7 mouse cellular contexts compared by ENCODE assay signal in the genomic region with DNA sequence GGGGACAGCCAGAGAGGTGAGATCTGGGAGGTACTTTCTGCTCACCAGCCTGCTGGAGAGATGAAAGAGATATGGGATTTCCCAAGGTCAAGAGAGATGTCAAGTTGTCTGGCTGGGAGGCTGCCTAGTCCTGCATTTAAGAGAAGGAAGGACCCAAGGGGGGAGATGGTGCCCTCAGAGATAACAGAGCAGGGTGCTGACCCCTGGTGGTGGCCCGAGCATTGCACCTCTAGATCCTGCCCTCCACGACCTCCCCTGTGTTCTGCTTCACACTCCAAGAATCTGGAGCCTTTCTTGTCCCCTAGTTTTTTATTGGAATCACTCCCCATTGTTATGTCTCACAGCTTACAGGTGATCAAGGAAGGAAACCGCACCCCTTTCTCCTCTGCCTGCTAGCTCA. TPM values are rescaled to one million over a fixed set of nuclear protein-coding genes. Genes with fewer than 3 reads are reported as not detected.
DNase-seq lines count a peak whose midpoint lies in the region; ATAC-seq and TF ChIP-seq lines count a peak whose summit lies in the region.

No protein-coding gene starts in this region.

- peak; percentile 80 for TF ChIP-seq CTCF in cerebellum, adult 2 months (IDR thresholded peaks at IDR 0.05; ENCODE audit: borderline replicate concordance, insufficient read depth, low read depth, low read length)
- TF ChIP-seq CTCF in heart, postnatal 0 days (IDR thresholded peaks at IDR 0.05; ENCODE audit: low read depth) = peak; percentile 80

- no peak overlapping the region for H3K4me3 ChIP-seq in midbrain, embryonic 11.5 days (ENCODE audit: low read depth, low read length)
- no peak overlapping the region for H3K4me3 ChIP-seq in midbrain, embryonic 16.5 days (ENCODE audit: low read depth, low read length)
- no peak overlapping the region for H3K4me3 ChIP-seq in cerebellum, adult 2 months (replicated peaks; ENCODE audit: insufficient read depth, low read depth, low read length)
- no peak overlapping the region for H3K4me3 ChIP-seq in heart, postnatal 0 days (ENCODE audit: low read depth, low read length)

- H3K9me3 ChIP-seq in midbrain, embryonic 11.5 days (ENCODE audit: control insufficient read depth, low read length) = no peaks in the 10 kb centered on the region
- no peaks in the 10 kb centered on the region for H3K9me3 ChIP-seq in midbrain, embryonic 16.5 days (replicated peaks; ENCODE audit: control insufficient read depth, low read length, poor library complexity, severe bottlenecking)
- no peaks in the 10 kb centered on the region for H3K9me3 ChIP-seq in heart, postnatal 0 days (replicated peaks; ENCODE audit: control insufficient read depth, low read length)

- WGBS in midbrain, embryonic 11.5 days = 6% methylated on average over 3 of the region's 3 CpGs
- WGBS in midbrain, embryonic 16.5 days = 8% methylated on average over 3 of the region's 3 CpGs
- 21% methylated on average over 3 of the region's 3 CpGs for WGBS in cerebellum, adult 2 months
- 5% methylated on average over 3 of the region's 3 CpGs for WGBS in heart, postnatal 0 days

- no peak for ATAC-seq in midbrain, embryonic 11.5 days (ENCODE audit: low FRiP score)
- ATAC-seq in midbrain, embryonic 16.5 days = no peak
- no peak for ATAC-seq in heart, postnatal 0 days (ENCODE audit: insufficient read depth, low read depth)

- H3K27ac ChIP-seq in midbrain, embryonic 11.5 days (ENCODE audit: low read depth, low read length) = no peak overlapping the region
- no peak overlapping the region for H3K27ac ChIP-seq in midbrain, embryonic 16.5 days (ENCODE audit: low read length)
- H3K27ac ChIP-seq in cerebellum, adult 2 months (ENCODE audit: insufficient read depth, low read length) = no peak overlapping the region
- no peak overlapping the region for H3K27ac ChIP-seq in heart, postnatal 0 days (ENCODE audit: low read depth)

- no peaks in the 10 kb centered on the region; the same call in 1 of the 2 replicates for H3K36me3 ChIP-seq in midbrain, embryonic 11.5 days (ENCODE audit: control insufficient read depth, insufficient read depth, low read length)
- H3K36me3 ChIP-seq in midbrain, embryonic 16.5 days (ENCODE audit: control insufficient read depth, insufficient read depth, low read length) = no peaks in the 10 kb centered on the region
- H3K36me3 ChIP-seq in heart, postnatal 0 days (replicated peaks; ENCODE audit: control insufficient read depth, insufficient read depth, low read length) = 0 out of 2 replicates have a peak, but pooled peaks cover 4% of the 10 kb centered on the region

- TF ChIP-seq POLR2A in cerebellum, adult 2 months (IDR thresholded peaks at IDR 0.05; ENCODE audit: borderline replicate concordance, insufficient read depth, low read length) = no peak

- no peak for TF ChIP-seq EP300 in heart, postnatal 0 days (IDR thresholded peaks at IDR 0.05; ENCODE audit: low read depth)

- no peaks in the 10 kb centered on the region; the same call in 1 of the 2 replicates for H3K27me3 ChIP-seq in midbrain, embryonic 11.5 days (ENCODE audit: control insufficient read depth, insufficient read depth, low read length)
- no peaks in the 10 kb centered on the region for H3K27me3 ChIP-seq in midbrain, embryonic 16.5 days (ENCODE audit: control insufficient read depth, insufficient read depth, low read depth, low read length)
- H3K27me3 ChIP-seq in cerebellum, adult 2 months (ENCODE audit: control insufficient read depth, insufficient read depth, low read length) = no peaks in the 10 kb centered on the region
- H3K27me3 ChIP-seq in heart, postnatal 0 days (ENCODE audit: control insufficient read depth, insufficient read depth, low read length) = no peaks in the 10 kb centered on the region

- DNase-seq in midbrain, embryonic 11.5 days (ENCODE audit: low spot score, missing footprints) = peak; percentile 95
- DNase-seq in Muller cell, postnatal 12 days (ENCODE audit: inconsistent ontology term) = peak; percentile 66
- peak in 1 of 2 experiments; percentile 61 for DNase-seq in cerebellum, adult 2 months
- peak; percentile 70 for DNase-seq in heart, postnatal 0 days (ENCODE audit: low spot score)
- DNase-seq in lung, postnatal 10 days = peak; percentile 86
- DNase-seq in thymus, postnatal 0 days (ENCODE audit: low spot score) = peak; percentile 65

- H3K9ac ChIP-seq in midbrain, embryonic 11.5 days (ENCODE audit: low read length) = no peak overlapping the region
- H3K9ac ChIP-seq in midbrain, embryonic 16.5 days (ENCODE audit: low read depth, low read length) = no peak overlapping the region
- H3K9ac ChIP-seq in heart, postnatal 0 days (replicated peaks; ENCODE audit: low read depth, low read length) = no peak overlapping the region

- no peak overlapping the region for H3K4me2 ChIP-seq in midbrain, embryonic 11.5 days
- H3K4me2 ChIP-seq in midbrain, embryonic 16.5 days (ENCODE audit: low read length) = no peak overlapping the region
- no peak overlapping the region for H3K4me2 ChIP-seq in heart, postnatal 0 days (ENCODE audit: low read depth, low read length)

- peaks cover 7% of the 10 kb centered on the region; the same call in 1 of the 2 replicates for H3K4me1 ChIP-seq in midbrain, embryonic 11.5 days (ENCODE audit: control insufficient read depth, insufficient read depth, low read length)
- peaks cover 5% of the 10 kb centered on the region; the same call in 1 of the 2 replicates for H3K4me1 ChIP-seq in midbrain, embryonic 16.5 days (ENCODE audit: control insufficient read depth, insufficient read depth, low read length)
- peaks cover 17% of the 10 kb centered on the region for H3K4me1 ChIP-seq in cerebellum, adult 2 months (ENCODE audit: control insufficient read depth, insufficient read depth, low read length)
- peaks cover 24% of the 10 kb centered on the region for H3K4me1 ChIP-seq in heart, postnatal 0 days (ENCODE audit: control insufficient read depth, insufficient read depth)

RNA-seq across cellular contexts. Expression of a gene that starts 12.9 kb away (rescaled TPM):
- polyA plus RNA-seq in midbrain, embryonic 11.5 days (2014; fragmentation: Nextera tagmentation; extraction: Ambion mirVana) = 3.6 and 4.5 TPM in 2 replicates
- polyA plus RNA-seq in midbrain, embryonic 16.5 days (2015; fragmentation: Nextera tagmentation; extraction: Ambion mirVana) = 0.95 and 1.1 TPM in 2 replicates
- polyA plus RNA-seq in cerebellum, adult 2 months (2012; rRNA removed) = 5.0 and 5.3 TPM in 2 replicates
- 8.0 and 21.3 TPM in 2 replicates for total RNA-seq in heart, postnatal 0 days (2014; rRNA removed; ENCODE audit: low replicate concordance)
- 2.0 and 2.3 TPM in 2 replicates for polyA plus RNA-seq in heart, postnatal 0 days (2015; fragmentation: Nextera tagmentation; extraction: Ambion mirVana)
- polyA plus RNA-seq in thymus, postnatal 0 days (2015; fragmentation: Nextera tagmentation; extraction: Ambion mirVana) = 1.2 TPM in 2 replicates

RNA-seq across cellular contexts. Expression of a gene that starts 17.2 kb away (rescaled TPM):
- polyA plus RNA-seq in midbrain, embryonic 11.5 days (2014; fragmentation: Nextera tagmentation; extraction: Ambion mirVana) = 1.3 TPM in 2 replicates
- 5.0 and 6.4 TPM in 2 replicates for polyA plus RNA-seq in midbrain, embryonic 16.5 days (2015; fragmentation: Nextera tagmentation; extraction: Ambion mirVana)
- polyA plus RNA-seq in cerebellum, adult 2 months (2012; rRNA removed) = 13.1 and 16.4 TPM in 2 replicates
- total RNA-seq in heart, postnatal 0 days (2014; rRNA removed; ENCODE audit: low replicate concordance) = 40.2 and 56.0 TPM in 2 replicates
- polyA plus RNA-seq in heart, postnatal 0 days (2015; fragmentation: Nextera tagmentation; extraction: Ambion mirVana) = 7.4 and 8.6 TPM in 2 replicates
- 24.4 and 27.4 TPM in 2 replicates for polyA plus RNA-seq in thymus, postnatal 0 days (2015; fragmentation: Nextera tagmentation; extraction: Ambion mirVana)

RNA-seq across cellular contexts. Expression of a gene that starts 47.2 kb away (rescaled TPM):
- polyA plus RNA-seq in midbrain, embryonic 11.5 days (2014; fragmentation: Nextera tagmentation; extraction: Ambion mirVana) = 57.9 and 67.4 TPM in 2 replicates
- 74.8 and 79.8 TPM in 2 replicates for polyA plus RNA-seq in midbrain, embryonic 16.5 days (2015; fragmentation: Nextera tagmentation; extraction: Ambion mirVana)
- 46.8 and 49.6 TPM in 2 replicates for polyA plus RNA-seq in cerebellum, adult 2 months (2012; rRNA removed)
- total RNA-seq in heart, postnatal 0 days (2014; rRNA removed; ENCODE audit: low replicate concordance) = 43.7 and 61.6 TPM in 2 replicates
- polyA plus RNA-seq in heart, postnatal 0 days (2015; fragmentation: Nextera tagmentation; extraction: Ambion mirVana) = 48.6 and 53.4 TPM in 2 replicates
- 95.1 and 103 TPM in 2 replicates for polyA plus RNA-seq in thymus, postnatal 0 days (2015; fragmentation: Nextera tagmentation; extraction: Ambion mirVana)

RNA-seq across cellular contexts. Expression of a gene that starts 56.1 kb away (rescaled TPM):
- 0.33 TPM in 1 of 2 replicates, not detected in the other for polyA plus RNA-seq in midbrain, embryonic 11.5 days (2014; fragmentation: Nextera tagmentation; extraction: Ambion mirVana)
- 0.19 and 0.26 TPM in 2 replicates for polyA plus RNA-seq in midbrain, embryonic 16.5 days (2015; fragmentation: Nextera tagmentation; extraction: Ambion mirVana)
- 0.15 and 0.27 TPM in 2 replicates for polyA plus RNA-seq in cerebellum, adult 2 months (2012; rRNA removed)
- total RNA-seq in heart, postnatal 0 days (2014; rRNA removed; ENCODE audit: low replicate concordance) = 6.5 and 8.4 TPM in 2 replicates
- polyA plus RNA-seq in heart, postnatal 0 days (2015; fragmentation: Nextera tagmentation; extraction: Ambion mirVana) = 6.4 and 8.1 TPM in 2 replicates
- 0.22 and 0.40 TPM in 2 replicates for polyA plus RNA-seq in thymus, postnatal 0 days (2015; fragmentation: Nextera tagmentation; extraction: Ambion mirVana)
